Mouse (Mus musculus): ENCODE data around the gene Rbm7. TPM values are rescaled to one million over a fixed set of nuclear protein-coding genes. Genes with fewer than 3 reads are reported as not detected.
"Not testable (repeated sequence)": the region's sequence is repeated elsewhere in the genome, so short reads cannot be mapped to it uniquely, and the experiment has no call there.

Rbm7 gene
- 10 to 100 TPM; 22.0 to 22.4 TPM for total RNA-seq (2021)

DNA sequence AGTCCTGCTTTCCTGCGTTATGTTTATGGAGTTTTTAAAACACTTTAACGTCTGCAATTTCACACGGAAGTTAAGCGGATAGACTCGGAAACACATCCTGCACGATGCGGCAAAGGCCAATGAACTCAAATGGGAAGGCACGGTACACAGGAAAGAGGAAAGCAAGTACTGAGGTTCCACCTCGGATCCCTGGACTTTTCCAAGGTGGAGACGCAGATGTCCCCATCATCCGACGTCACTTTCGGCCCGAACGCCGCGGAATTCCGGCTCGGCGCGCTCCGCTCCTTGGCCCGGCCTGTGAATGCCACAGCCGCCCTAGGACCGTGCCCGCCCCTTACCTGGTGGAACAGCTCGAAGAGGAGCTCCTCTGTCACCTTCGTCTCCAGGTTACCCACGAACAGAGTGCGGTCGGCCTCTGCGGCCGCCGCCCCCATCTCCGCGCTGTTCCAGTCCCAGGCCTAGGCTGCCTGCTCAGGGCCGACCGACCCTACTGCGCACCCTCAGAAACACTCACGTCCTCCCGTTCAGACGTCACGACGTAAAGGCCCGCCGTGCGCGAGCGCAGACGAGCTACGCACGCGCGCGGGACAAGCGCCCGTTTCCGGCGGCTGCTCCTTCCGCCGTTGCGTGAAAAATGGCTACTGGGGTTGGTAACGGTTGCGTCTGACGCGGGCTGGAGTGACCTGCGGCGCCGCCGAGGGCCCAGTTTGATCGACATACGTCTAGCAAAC is at the start of gene Rbm7, which contains the start of gene Gm5617:
Gene Rbm7, minus strand, starts transcription at position 483 of the 731 bp plus-strand sequence.
Gene Gm5617, plus strand, starts transcription at position 626 of the 731 bp plus-strand sequence.
- DNase-seq (ENCODE audit: low spot score), result peak; percentile 91
- intact Hi-C loops (cut with DNase I), result loop anchor here (2.0 to 10.0 kb wide), 3 partner anchors 14 to 560 kb away; partner anchors contain the start of genes Rexo2, Usp28 and Zw10

- intact Hi-C loops (cut with DNase I), result no loop called here
- no peak for DNase-seq (ENCODE audit: low spot score)
Observed at GRCm38 (mm10) chr9:48538688-48539087, 43.6 kb upstream of the Rbm7 start.

DNA sequence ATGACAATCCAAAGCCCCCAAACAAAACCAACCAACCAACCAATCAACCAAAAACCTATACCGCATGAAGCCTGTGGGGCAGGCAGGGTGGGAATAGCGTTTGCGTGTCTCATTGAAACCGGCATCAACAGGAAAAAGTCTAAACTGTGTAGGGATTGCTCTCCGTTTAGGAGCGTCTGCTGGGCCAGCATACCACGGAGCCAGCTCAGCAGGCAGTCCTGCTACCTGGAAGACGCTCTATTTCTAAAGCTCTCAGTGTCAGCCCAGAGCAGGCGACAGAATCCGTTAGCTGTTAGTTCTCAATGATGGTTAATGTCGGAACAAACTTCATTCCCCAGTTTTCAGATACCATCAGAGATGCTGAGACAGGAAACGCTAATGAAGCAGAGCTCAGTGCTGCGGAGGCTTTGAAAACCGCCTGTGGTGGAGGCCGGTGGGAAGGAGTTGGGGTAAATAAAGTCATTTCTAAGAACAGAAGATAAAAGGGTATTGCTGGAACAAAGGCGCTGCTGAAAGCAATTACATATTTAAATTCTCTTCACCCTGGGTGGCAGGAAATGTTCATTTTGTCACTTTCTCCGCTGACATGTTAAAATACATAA is 43.0 kb upstream of the Rbm7 start:
- intact Hi-C loops (cut with DNase I), result no loop called here
- no peak for DNase-seq (ENCODE audit: low spot score)

- DNase-seq (ENCODE audit: low spot score); intact Hi-C loops (cut with DNase I): not testable (repeated sequence)
Observed at GRCm38 (mm10) chr9:48537616-48538015, 42.5 kb upstream of the Rbm7 start.

DNA sequence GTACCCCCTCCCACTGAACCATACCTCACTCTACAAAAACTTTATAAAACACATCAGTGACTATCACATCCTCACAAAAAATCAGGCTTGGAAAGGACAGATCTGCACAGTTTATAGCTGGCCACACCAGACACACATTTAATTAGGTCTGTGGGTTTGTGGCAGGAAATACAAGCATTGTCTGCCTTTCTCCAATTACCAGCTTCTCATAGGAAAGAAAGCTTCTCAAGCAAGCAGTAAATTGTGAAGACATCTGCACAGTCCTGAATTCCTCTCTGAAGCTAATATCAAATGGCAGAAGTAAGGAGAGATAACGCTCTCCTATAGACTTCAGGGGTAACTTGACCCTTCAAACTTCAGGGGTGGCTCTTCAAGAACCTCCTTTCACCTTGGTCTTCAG is 41.3 kb upstream of the Rbm7 start:
- DNase-seq (ENCODE audit: low spot score), result no peak
- intact Hi-C loops (cut with DNase I), result no loop called here

GRCm38 (mm10) chr9:48532730-48533129 is 37.6 kb upstream of the Rbm7 start:
- no peak for DNase-seq (ENCODE audit: low spot score)
- intact Hi-C loops (cut with DNase I), result no loop called here

DNA sequence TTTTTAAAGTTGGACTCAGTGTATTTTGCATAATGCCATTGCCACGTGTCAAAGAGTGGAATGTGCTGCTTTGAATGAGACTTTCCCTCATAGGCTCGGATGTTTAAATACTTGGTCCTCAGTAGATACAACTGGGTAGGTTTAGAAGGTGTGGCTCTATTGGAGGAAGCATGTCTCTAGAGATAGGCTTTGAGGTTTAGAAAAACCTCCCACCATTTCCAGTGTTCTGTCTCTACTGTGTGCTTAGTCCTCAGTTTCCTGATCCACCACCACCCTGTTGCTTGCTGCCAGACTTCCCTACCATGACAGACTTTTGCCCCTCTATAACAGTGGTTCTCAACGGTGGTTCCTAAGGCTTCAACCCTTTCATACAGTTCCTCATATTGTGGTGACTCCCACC is 37.1 kb upstream of the Rbm7 start:
- intact Hi-C loops (cut with DNase I), result no loop called here
- no peak for DNase-seq (ENCODE audit: low spot score)

GRCm38 (mm10) chr9:48531294-48531693 is 36.2 kb upstream of the Rbm7 start:
- intact Hi-C loops (cut with DNase I), result no loop called here

GRCm38 (mm10) chr9:48526520-48526919 is 31.4 kb upstream of the Rbm7 start:
- DNase-seq (ENCODE audit: low spot score), result no peak

More at GRCm38 (mm10) chr9:48531294-48531693, 36.2 kb upstream of the Rbm7 start:
- no peak for DNase-seq (ENCODE audit: low spot score)

GRCm38 (mm10) chr9:48525566-48525965 is 30.5 kb upstream of the Rbm7 start:
- intact Hi-C loops (cut with DNase I), result no loop called here
- no peak for DNase-seq (ENCODE audit: low spot score)

More at GRCm38 (mm10) chr9:48526520-48526919, 31.4 kb upstream of the Rbm7 start:
- intact Hi-C loops (cut with DNase I), result loop anchor here (2.0 kb wide), 1 partner anchor 14 kb away; no protein-coding TSS in a partner anchor

DNA sequence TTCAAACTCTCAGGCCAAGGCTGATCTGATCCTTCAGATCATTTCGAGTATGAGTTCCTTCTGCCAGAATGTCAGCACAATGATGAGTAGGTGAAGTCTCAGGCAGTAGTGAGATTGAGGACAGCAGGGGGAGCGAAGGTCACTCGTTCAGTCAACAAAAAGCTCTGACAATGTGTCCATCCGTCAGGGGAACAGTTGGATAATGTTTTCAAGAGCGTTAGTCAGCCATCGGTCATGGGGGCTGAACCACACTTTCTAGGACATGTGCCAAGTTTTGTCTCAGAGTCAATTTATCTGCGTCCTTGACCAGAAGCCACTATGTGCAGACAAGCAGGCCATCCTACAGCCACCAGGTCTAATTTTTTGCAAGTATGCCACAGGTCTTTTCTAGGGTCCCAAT is 25.3 kb upstream of the Rbm7 start:
- DNase-seq (ENCODE audit: low spot score); intact Hi-C loops (cut with DNase I): not testable (repeated sequence)

DNA sequence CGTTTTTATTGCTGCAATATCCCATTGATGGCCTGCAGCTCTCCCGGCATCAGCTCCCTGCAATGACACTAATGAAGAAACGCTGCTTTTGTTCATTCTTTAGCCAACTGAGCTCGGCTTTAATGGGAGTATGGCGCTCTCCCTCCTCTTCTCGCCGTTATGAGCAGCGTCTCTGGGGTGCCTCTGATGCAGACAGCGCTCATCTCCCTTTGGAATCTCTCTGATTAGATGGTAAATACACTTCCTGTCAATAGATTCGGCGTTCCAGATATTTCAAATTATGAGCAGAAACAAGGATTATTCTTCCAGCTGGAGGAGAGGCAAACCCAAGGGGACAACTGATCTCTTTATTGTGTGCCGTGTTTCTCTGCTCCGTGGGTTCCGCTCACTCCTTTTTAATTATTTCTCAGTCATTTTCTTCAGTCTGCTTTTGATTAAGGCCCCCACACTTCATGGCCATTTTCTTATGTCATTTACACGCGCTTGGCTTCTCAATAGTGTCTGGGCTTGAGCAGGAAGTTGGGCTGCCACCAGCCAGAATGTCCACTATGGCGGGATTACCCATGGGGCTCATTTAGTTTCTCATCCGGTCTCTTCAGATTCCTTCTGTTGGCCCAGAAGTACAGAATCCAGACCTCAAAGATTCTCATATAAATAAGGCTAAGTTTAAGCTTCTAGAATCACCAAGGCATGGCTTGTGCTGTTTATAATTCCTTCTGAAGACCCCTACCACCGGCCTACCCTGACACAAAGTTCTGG is 22.5 kb upstream of the Rbm7 start:
- DNase-seq (ENCODE audit: low spot score), result no peak
- intact Hi-C loops (cut with DNase I), result no loop called here

GRCm38 (mm10) chr9:48516615-48517371 is 21.7 kb upstream of the Rbm7 start:
- no peak for DNase-seq (ENCODE audit: low spot score)
- intact Hi-C loops (cut with DNase I), result no loop called here

GRCm38 (mm10) chr9:48515332-48515731 is 20.2 kb upstream of the Rbm7 start:
- intact Hi-C loops (cut with DNase I), result no loop called here
- DNase-seq (ENCODE audit: low spot score), result no peak

DNA sequence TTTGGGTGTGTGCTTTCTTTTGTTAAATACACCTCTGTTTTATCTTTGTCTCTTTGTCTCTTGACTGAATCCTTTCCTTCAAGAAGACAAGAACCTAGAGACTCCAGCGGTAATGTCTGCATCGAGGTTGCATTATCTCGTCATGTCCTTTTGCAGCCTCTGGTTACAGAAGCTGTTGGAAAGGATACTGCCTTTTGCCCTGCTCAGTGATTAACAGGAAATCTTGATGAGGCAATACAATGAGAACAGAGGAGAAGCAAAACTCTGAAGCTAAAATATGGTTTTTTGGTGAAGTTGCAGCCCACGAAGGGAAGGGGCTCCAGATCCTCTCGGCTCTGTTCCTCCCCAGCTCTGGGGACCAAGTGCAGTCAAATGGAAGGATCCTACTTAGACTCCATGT is 15.0 kb upstream of the Rbm7 start:
- intact Hi-C loops (cut with DNase I), result no loop called here
- DNase-seq (ENCODE audit: low spot score), result no peak

GRCm38 (mm10) chr9:48504741-48505365 is 9.8 kb upstream of the Rbm7 start:
- intact Hi-C loops (cut with DNase I), result no loop called here
- DNase-seq (ENCODE audit: low spot score), result no peak

- intact Hi-C loops (cut with DNase I), result no loop called here
- no peak for DNase-seq (ENCODE audit: low spot score)
Observed at GRCm38 (mm10) chr9:48503001-48503400, 7.9 kb upstream of the Rbm7 start.

- DNase-seq (ENCODE audit: low spot score), result no peak
- intact Hi-C loops (cut with DNase I), result no loop called here
Observed at GRCm38 (mm10) chr9:48501192-48501591, 6.1 kb upstream of the Rbm7 start.

DNA sequence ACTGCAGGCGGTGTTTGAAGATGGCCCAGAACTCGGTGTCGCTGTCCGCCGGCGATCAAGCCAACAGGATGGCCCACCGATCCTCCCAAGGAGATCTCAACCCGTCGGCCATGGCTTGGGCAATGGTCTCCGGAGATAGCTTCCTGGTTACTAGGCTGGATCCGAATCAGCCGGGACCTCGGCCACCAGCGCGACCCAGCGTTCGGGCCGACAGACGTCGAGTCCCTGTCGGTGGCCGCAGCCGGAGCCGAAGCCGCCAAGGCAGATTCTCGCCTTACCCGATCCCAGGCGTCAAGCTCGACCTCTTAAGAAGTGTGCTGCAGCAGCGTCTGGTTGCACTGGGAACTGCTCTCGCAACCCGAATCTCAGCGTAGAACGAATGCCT is 441 bp upstream of the Rbm7 start:
- intact Hi-C loops (cut with DNase I), result loop anchor here (2.0 to 10.0 kb wide), 3 partner anchors 15 to 559 kb away; partner anchors contain the start of genes Rexo2, Usp28 and Zw10

More for the DNA sequence above, 441 bp upstream of the Rbm7 start:
- no peak for DNase-seq (ENCODE audit: low spot score)
